ENCODE assay signal across 8 mouse cellular contexts in the genomic region with DNA sequence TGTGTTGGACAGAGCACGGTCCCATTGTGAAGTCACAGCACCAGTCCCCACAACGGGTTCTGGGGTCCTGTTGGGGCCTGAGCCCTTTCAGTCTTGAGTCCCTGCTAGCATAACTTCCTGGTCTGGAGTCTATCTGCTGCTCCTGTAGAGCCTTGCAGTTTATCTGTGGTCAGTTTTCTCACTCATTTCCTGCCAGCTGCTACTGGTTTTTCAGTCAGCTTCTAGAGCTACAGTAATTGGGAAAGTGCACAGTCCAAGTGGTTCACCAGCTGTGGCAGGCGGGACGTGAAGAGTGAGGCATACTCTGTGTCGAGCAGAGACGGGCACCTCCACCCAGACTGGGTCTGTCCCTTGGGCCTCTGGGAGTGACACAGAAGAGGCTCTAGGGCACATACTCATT.
DNase-seq lines count a peak whose midpoint lies in the region; ATAC-seq lines count a peak whose summit lies in the region.

No protein-coding gene starts in this region.

- ATAC-seq in neural tube, embryonic 15.5 days (ENCODE audit: low FRiP score), result no peak
- peak; percentile 68 for ATAC-seq in granulocyte monocyte progenitor cell, adult 5-6 weeks (replicated peaks; ENCODE audit: poor library complexity, severe bottlenecking)

- no peaks in the 10 kb centered on the region for H3K27me3 ChIP-seq in neural tube, embryonic 15.5 days (replicated peaks)
- no peaks in the 10 kb centered on the region for H3K27me3 ChIP-seq in splenic B cell, adult 2 months (ENCODE audit: control insufficient read depth, insufficient read depth, low read length, poor library complexity, severe bottlenecking)

- peak overlapping the region; percentile 19; the same call in 1 of the 2 replicates for H3K27ac ChIP-seq in neural tube, embryonic 15.5 days (replicated peaks)

- H3K9me3 ChIP-seq in neural tube, embryonic 15.5 days (replicated peaks), result no peaks in the 10 kb centered on the region

- DNase-seq in neural tube, embryonic 10.5 days (ENCODE audit: extremely low spot score, low spot score), result no peak
- peak; percentile 36 for DNase-seq in kidney, postnatal 14 days
- DNase-seq in splenic B cell, adult 2 months (ENCODE audit: low read depth, low spot score), result peak; percentile 37
- DNase-seq in ovary, postnatal 14 days (ENCODE audit: low spot score), result no peak
- DNase-seq in urinary bladder, adult 18-20 months (ENCODE audit: low spot score in 2 of 2), result no peak
- DNase-seq in urinary bladder, postnatal 4 days (ENCODE audit: low spot score in 2 of 2), result no peak

- H3K4me1 ChIP-seq in neural tube, embryonic 15.5 days, result 0 out of 2 replicates have a peak, but pooled peaks cover 4% of the 10 kb centered on the region

- H3K36me3 ChIP-seq in neural tube, embryonic 15.5 days, result no peaks in the 10 kb centered on the region
- H3K36me3 ChIP-seq in splenic B cell, adult 2 months (ENCODE audit: control insufficient read depth, insufficient read depth, low read length, poor library complexity, severe bottlenecking), result no peaks in the 10 kb centered on the region

- H3K4me2 ChIP-seq in neural tube, embryonic 15.5 days, result no peak overlapping the region

- H3K9ac ChIP-seq in neural tube, embryonic 15.5 days (replicated peaks), result no peak overlapping the region

- no peak overlapping the region for H3K4me3 ChIP-seq in neural tube, embryonic 15.5 days (replicated peaks)

- WGBS in neural tube, embryonic 15.5 days, result 65% methylated on average over 6 of the region's 6 CpGs

Comparison
In these comparisons a context has a peak if more than half of its experiments do, and no peak if none do; other contexts are left out.
1. DNase-seq: peak in kidney, postnatal 14 days (single experiment) and splenic B cell, adult 2 months (single experiment); none in neural tube, embryonic 10.5 days (single experiment), ovary, postnatal 14 days (single experiment), urinary bladder, adult 18-20 months (0 of 2) and urinary bladder, postnatal 4 days (0 of 2).